Mouse (Mus musculus): ENCODE results near the gene Znrf3. TPM values are rescaled to one million over a fixed set of nuclear protein-coding genes. Genes with fewer than 3 reads are reported as not detected.

Znrf3 gene
- polyA plus RNA-seq, 1 experiment: 0.30 TPM

DNA sequence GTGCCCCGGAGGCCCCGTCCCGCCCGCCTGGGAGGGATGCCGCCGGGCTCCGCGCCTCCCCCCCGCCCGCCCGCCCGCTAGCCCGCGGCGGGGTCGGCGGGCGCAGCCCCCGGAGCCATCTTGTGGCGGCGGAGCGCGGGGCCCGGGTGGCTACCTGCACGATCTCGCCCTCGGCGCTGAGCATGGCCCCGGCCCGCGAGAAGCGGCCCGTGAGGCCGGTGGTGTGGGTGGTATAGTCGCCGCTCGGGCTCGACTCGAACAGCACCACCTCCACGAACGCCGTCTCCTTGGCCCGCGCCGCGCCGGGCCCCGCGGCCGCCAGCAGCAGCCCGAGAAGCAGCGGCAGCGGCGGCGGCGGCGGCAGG is 431 bp downstream of the Znrf3 start:
- peaks cover 34% of the 10 kb centered on the region for H3K27me3 ChIP-seq (replicated peaks)
- peaks cover 7% of the 10 kb centered on the region; the same call in 1 of the 2 replicates for H3K9me3 ChIP-seq
- H3K36me3 ChIP-seq (replicated peaks; ENCODE audit: low read length): no peaks in the 10 kb centered on the region
- peaks cover 20% of the 10 kb centered on the region for H3K4me1 ChIP-seq
- peak overlapping the region; percentile 96 for H3K4me3 ChIP-seq (replicated peaks)
- TF ChIP-seq FLI1 (IDR thresholded peaks at IDR 0.05; ENCODE audit: low read length): no peak
- TF ChIP-seq GATA1 (IDR thresholded peaks at IDR 0.05; ENCODE audit: borderline replicate concordance, low read length): no peak

DNA sequence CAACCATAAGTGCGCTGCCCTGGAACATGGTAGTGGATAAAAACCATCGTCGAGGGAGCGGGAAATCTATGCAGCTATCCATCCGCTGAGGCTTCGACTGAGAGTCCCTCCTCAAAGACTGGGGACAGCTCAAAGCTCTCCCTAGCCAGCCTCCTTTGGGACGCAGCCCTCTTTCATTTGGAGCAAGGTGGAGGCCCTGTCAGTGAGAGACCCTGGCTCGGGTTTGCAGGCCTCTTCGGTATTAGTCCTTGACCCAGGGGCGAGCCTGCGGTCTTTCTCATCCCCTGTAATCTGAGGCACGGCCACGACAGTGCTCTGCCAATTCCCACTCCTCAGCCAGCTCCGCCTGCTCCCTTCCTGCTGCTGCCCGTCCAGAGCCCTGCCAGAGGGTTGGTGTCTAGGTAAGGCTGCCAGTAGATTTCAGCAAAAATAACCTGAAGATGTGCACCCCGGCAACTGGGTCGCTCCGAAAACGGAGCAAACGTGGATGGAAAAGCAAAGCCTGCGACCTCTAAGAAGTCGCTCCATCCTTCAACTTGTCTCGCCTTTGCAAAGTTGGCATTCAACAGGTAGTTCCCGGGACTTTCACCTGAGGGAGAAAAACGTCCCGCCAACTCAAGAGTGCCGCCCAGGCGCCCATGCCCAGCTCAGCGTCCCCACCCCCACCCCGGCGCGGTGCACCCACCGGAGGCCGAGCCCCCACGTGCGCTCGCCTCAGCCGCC is 975 bp downstream of the Znrf3 start:
- peak overlapping the region; percentile 96 for H3K4me3 ChIP-seq (replicated peaks)
- peaks cover 20% of the 10 kb centered on the region for H3K4me1 ChIP-seq
- peaks cover 7% of the 10 kb centered on the region; the same call in 1 of the 2 replicates for H3K9me3 ChIP-seq
- peaks cover 32% of the 10 kb centered on the region for H3K27me3 ChIP-seq (replicated peaks)
- TF ChIP-seq GATA1 (IDR thresholded peaks at IDR 0.05; ENCODE audit: borderline replicate concordance, low read length) (no peak), FLI1 (IDR thresholded peaks at IDR 0.05; ENCODE audit: low read length) (no peak)
- no peaks in the 10 kb centered on the region for H3K36me3 ChIP-seq (replicated peaks; ENCODE audit: low read length)

DNA sequence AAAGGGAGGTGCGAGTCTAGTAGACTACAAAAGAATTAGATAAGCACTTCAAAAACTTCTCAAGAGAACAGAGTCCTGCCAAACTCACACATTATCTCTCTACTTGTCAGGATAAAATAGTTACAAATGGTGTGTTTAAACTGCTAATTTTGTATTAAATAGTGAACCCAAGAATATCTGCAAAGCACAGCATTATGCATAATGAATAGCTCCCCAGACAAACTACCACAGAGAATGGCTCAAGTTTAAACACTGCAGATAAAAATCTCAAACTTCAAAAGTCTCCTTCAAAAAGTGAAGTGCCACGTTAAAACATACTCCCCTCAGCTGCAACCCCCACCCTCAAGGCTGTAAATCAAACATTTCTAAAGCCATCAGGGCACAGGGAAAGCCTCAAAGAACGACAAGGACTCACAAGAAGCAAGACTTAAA is 2.0 kb downstream of the Znrf3 start:
- Histone ChIP-seq H3K9me3 (peaks cover 6% of the 10 kb centered on the region; the same call in 1 of the 2 replicates), H3K36me3 (replicated peaks; ENCODE audit: low read length) (no peaks in the 10 kb centered on the region), H3K4me1 (peaks cover 22% of the 10 kb centered on the region), H3K27me3 (replicated peaks) (peaks cover 22% of the 10 kb centered on the region), H3K4me3 (replicated peaks) (no peak overlapping the region)
- TF ChIP-seq GATA1 (IDR thresholded peaks at IDR 0.05; ENCODE audit: borderline replicate concordance, low read length) (no peak), FLI1 (IDR thresholded peaks at IDR 0.05; ENCODE audit: low read length) (no peak)

DNA sequence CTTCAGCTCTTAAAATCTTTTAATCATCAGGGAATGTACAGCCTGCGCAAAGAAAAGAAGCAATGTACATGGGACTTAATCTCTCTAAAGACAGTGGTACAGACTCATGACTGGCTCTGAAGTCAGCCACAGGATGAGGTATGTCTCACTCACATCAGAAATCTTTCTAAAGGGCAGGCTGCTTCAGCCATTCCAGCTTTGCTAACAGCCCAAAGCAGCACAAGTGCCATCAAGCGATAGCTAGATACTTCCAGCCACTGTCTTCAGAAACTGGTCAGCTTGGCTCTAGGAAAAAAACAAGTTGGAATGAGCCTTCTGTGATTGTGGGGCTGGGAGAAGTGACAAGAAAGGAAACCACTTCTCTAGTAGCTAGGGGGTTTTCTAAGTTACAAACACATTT is 7.0 kb downstream of the Znrf3 start:
- no peaks in the 10 kb centered on the region for H3K27me3 ChIP-seq (replicated peaks)
- TF ChIP-seq GATA1 (IDR thresholded peaks at IDR 0.05; ENCODE audit: borderline replicate concordance, low read length) (no peak), FLI1 (IDR thresholded peaks at IDR 0.05; ENCODE audit: low read length) (no peak)
- peaks cover 12% of the 10 kb centered on the region for H3K4me1 ChIP-seq
- no peaks in the 10 kb centered on the region for H3K36me3 ChIP-seq (replicated peaks; ENCODE audit: low read length)
- H3K4me3 ChIP-seq (replicated peaks): no peak overlapping the region
- no peaks in the 10 kb centered on the region for H3K9me3 ChIP-seq

DNA sequence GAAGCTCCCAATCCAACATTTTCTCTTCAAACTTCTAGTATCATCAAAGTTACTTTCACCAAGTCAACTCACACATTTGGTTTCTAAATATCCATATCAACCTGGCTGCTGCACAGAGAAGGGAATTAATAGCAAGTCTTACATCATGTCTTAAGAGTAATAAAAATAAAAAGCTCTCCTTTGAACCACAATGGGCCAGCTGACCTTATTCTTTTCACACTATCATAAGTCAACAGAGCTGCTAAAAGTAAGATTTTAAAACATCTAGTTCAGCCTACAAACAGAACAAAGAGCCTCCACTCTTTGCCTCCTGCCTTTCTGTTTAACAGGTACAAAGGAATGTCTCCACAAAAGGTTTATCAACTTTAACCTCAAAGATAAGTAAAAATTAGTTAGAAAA is 7.7 kb downstream of the Znrf3 start:
- no peak for TF ChIP-seq FLI1 (IDR thresholded peaks at IDR 0.05; ENCODE audit: low read length)
- no peak for TF ChIP-seq GATA1 (IDR thresholded peaks at IDR 0.05; ENCODE audit: borderline replicate concordance, low read length)
- Histone ChIP-seq H3K9me3 (no peaks in the 10 kb centered on the region), H3K4me1 (peaks cover 16% of the 10 kb centered on the region), H3K4me3 (replicated peaks) (no peak overlapping the region), H3K27me3 (replicated peaks) (no peaks in the 10 kb centered on the region), H3K36me3 (replicated peaks; ENCODE audit: low read length) (no peaks in the 10 kb centered on the region)

DNA sequence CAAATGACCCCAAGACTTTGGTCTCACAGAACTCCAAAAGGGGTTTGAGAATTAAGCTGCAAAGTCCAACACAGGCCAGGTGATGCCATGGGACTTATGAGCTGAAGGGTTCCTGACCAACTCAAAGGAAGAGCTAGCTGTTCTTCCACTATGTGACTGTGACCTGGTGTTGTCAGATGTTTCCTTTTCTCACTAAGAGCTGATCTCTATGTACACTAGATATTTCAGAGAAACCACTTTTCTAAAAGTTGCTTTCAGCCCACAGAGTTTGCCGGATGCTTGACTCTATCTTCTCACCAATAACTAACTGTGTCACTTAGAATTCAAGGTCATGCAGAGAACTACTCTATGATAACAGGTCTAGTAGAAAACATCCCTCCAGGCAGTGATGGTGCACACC is 9.2 kb downstream of the Znrf3 start:
- Histone ChIP-seq H3K4me1 (peaks cover 29% of the 10 kb centered on the region), H3K4me3 (replicated peaks) (no peak overlapping the region), H3K36me3 (replicated peaks; ENCODE audit: low read length) (no peaks in the 10 kb centered on the region), H3K27me3 (replicated peaks) (no peaks in the 10 kb centered on the region), H3K9me3 (no peaks in the 10 kb centered on the region)
- TF ChIP-seq GATA1 (IDR thresholded peaks at IDR 0.05; ENCODE audit: borderline replicate concordance, low read length) (no peak), FLI1 (IDR thresholded peaks at IDR 0.05; ENCODE audit: low read length) (no peak)

DNA sequence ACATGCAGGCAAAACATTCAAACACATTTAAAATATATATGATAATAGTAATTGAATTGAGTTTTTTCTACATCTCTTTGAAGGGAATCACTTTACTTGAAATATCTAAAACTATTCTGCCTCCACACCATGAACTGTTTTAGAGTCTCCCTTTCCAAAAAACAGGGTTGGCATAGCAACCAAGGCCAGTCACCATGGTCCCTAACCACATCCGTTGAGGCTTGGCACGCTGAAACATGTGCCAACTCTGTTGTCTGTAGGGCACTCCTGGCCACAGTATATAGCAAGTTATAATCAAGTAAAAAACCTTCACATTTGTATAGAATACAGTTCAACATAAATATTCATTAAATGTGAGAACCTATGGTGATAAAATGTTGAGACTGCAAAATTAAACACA is 12.3 kb downstream of the Znrf3 start:
- Histone ChIP-seq H3K4me1 (peaks cover 43% of the 10 kb centered on the region), H3K27me3 (replicated peaks) (no peaks in the 10 kb centered on the region), H3K36me3 (replicated peaks; ENCODE audit: low read length) (no peaks in the 10 kb centered on the region), H3K9me3 (no peaks in the 10 kb centered on the region), H3K4me3 (replicated peaks) (no peak overlapping the region)
- TF ChIP-seq GATA1 (IDR thresholded peaks at IDR 0.05; ENCODE audit: borderline replicate concordance, low read length) (no peak), FLI1 (IDR thresholded peaks at IDR 0.05; ENCODE audit: low read length) (no peak)

DNA sequence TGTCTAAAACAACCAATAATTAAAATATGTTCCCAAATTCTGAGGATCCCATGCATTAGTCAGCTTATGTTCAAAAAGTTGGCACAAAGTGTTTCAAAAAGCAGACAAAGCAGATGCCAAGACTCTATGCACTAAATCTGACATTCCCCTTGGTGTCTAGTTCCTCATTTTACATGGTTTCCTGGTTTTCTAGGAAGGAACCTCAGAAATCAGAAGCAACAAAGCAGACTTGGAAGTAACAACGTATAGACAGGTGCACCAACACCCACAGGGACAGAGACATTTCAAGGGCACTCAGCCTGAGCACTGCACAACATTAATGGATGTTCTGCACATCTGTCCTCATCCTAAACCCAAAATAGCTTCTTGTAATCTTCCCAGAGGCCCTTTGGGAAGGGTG is 13.8 kb downstream of the Znrf3 start:
- no peaks in the 10 kb centered on the region for H3K27me3 ChIP-seq (replicated peaks)
- no peak overlapping the region for H3K4me3 ChIP-seq (replicated peaks)
- H3K4me1 ChIP-seq: peaks cover 42% of the 10 kb centered on the region
- no peaks in the 10 kb centered on the region for H3K36me3 ChIP-seq (replicated peaks; ENCODE audit: low read length)
- no peaks in the 10 kb centered on the region for H3K9me3 ChIP-seq
- no peak for TF ChIP-seq GATA1 (IDR thresholded peaks at IDR 0.05; ENCODE audit: borderline replicate concordance, low read length)
- no peak for TF ChIP-seq FLI1 (IDR thresholded peaks at IDR 0.05; ENCODE audit: low read length)

DNA sequence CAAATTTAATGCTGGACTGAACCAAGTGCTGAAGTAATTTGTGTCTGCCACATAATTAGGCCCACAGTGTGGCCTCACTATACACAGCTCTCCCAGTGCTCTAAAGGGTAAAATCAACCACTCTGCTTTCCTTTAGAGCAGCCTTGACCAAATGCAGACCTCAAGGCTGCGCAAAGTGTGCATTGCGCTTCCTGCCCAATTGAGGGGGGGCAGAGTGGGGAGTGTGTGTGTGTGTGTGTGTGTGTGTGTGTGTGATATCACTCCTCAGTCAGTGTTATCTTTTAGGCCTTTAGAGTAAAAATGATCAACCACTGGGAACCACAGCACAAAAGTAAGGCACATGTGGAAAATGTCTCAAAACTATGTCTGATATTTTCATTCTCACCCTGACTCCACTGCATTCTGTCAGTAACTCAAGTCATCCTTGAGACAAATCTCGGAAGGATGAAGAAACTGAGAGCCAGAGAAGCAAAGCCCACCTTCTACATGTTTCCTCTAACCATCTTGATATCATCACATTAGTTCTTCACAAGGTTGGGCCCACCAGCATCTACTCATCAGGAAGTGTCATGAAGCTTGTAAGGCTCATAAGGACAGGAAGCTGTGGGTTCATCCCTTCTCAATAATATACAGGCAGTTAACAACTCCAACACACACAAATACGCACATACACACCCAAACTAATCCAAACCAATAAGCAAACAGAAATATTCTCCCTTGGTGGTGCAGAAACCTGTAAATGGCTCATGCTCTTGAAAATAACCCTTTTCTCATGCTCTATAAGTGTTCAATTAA is 15.1 kb downstream of the Znrf3 start:
- H3K9me3 ChIP-seq: no peaks in the 10 kb centered on the region
- no peak overlapping the region for H3K4me3 ChIP-seq (replicated peaks)
- H3K4me1 ChIP-seq: peaks cover 42% of the 10 kb centered on the region
- no peaks in the 10 kb centered on the region for H3K27me3 ChIP-seq (replicated peaks)
- TF ChIP-seq FLI1 (IDR thresholded peaks at IDR 0.05; ENCODE audit: low read length) (no peak), GATA1 (IDR thresholded peaks at IDR 0.05; ENCODE audit: borderline replicate concordance, low read length) (no peak)
- no peaks in the 10 kb centered on the region for H3K36me3 ChIP-seq (replicated peaks; ENCODE audit: low read length)

DNA sequence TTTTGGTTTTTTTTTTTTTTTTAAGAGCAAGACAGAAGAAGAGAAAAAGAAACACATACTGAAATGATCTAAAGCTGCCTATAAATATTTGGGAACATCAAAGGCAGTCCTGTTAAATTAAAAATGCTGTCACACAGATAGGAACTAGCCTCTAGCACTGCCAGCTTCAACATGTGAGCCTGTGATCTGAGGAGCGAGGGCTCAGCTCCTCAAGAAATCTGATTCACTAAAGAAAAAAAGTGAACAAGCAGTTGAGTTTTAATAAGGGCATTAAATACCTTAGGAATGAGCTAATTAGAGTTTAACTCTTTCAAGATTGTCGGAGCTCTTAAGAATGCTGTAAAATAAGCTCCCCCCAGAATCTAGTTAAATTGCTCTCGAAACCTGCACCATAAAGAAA is 17.4 kb downstream of the Znrf3 start:
- Histone ChIP-seq H3K4me3 (replicated peaks) (no peak overlapping the region), H3K27me3 (replicated peaks) (no peaks in the 10 kb centered on the region), H3K4me1 (peaks cover 38% of the 10 kb centered on the region), H3K36me3 (replicated peaks; ENCODE audit: low read length) (no peaks in the 10 kb centered on the region), H3K9me3 (no peaks in the 10 kb centered on the region)
- TF ChIP-seq FLI1 (IDR thresholded peaks at IDR 0.05; ENCODE audit: low read length): no peak
- TF ChIP-seq GATA1 (IDR thresholded peaks at IDR 0.05; ENCODE audit: borderline replicate concordance, low read length): no peak

Data from megakaryocyte, embryonic 14.5 days (primary cell).